Mouse (Mus musculus): ENCODE measurements around the gene F5. TPM values are rescaled to one million over a fixed set of nuclear protein-coding genes. Genes with fewer than 3 reads are reported as not detected.

The F5 gene
- total RNA-seq (2017): 1.2 and 5.4 TPM in 2 replicates

- peak; percentile 55 to 66 for ATAC-seq (replicated peaks in 1 of 2; ENCODE audit: insufficient read depth in 1 of 2, low FRiP score in 2 of 2, low TSS enrichment in 1 of 2, low read depth in 1 of 2, poor library complexity in 2 of 2, severe bottlenecking in 2 of 2)
Measured at GRCm38 (mm10) chr1:164151387-164152088, at the start of gene F5. Gene F5 (plus strand): TSS chr1:164151838.

GRCm38 (mm10) chr1:164109763-164110162 is 41.9 kb upstream of the F5 start:
- peak; percentile 46 to 82; a peak in 3 of 4 replicates for ATAC-seq (replicated peaks in 1 of 2; ENCODE audit: insufficient read depth in 1 of 2, low FRiP score in 2 of 2, low TSS enrichment in 1 of 2, low read depth in 1 of 2, poor library complexity in 2 of 2, severe bottlenecking in 2 of 2)

- no peak for ATAC-seq (replicated peaks in 1 of 2; ENCODE audit: insufficient read depth in 1 of 2, low FRiP score in 2 of 2, low TSS enrichment in 1 of 2, low read depth in 1 of 2, poor library complexity in 2 of 2, severe bottlenecking in 2 of 2)
Measured at GRCm38 (mm10) chr1:164110591-164111329, 40.9 kb upstream of the F5 start.

- no peak for ATAC-seq (replicated peaks in 1 of 2; ENCODE audit: insufficient read depth in 1 of 2, low FRiP score in 2 of 2, low TSS enrichment in 1 of 2, low read depth in 1 of 2, poor library complexity in 2 of 2, severe bottlenecking in 2 of 2)
Measured at GRCm38 (mm10) chr1:164114280-164114679, 37.4 kb upstream of the F5 start.

- peak in 1 of 2 experiments; percentile 39; a peak in 2 of 4 replicates for ATAC-seq (replicated peaks in 1 of 2; ENCODE audit: insufficient read depth in 1 of 2, low FRiP score in 2 of 2, low TSS enrichment in 1 of 2, low read depth in 1 of 2, poor library complexity in 2 of 2, severe bottlenecking in 2 of 2)
Measured at GRCm38 (mm10) chr1:164114947-164115493, 36.6 kb upstream of the F5 start, which contains the start of gene Selp. Gene Selp (plus strand): TSS chr1:164115264.

- no peak for ATAC-seq (replicated peaks in 1 of 2; ENCODE audit: insufficient read depth in 1 of 2, low FRiP score in 2 of 2, low TSS enrichment in 1 of 2, low read depth in 1 of 2, poor library complexity in 2 of 2, severe bottlenecking in 2 of 2)
Measured at GRCm38 (mm10) chr1:164115647-164116046, 36.0 kb upstream of the F5 start.

GRCm38 (mm10) chr1:164117869-164118268 is 33.8 kb upstream of the F5 start:
- no peak for ATAC-seq (replicated peaks in 1 of 2; ENCODE audit: insufficient read depth in 1 of 2, low FRiP score in 2 of 2, low TSS enrichment in 1 of 2, low read depth in 1 of 2, poor library complexity in 2 of 2, severe bottlenecking in 2 of 2)

- ATAC-seq (replicated peaks in 1 of 2; ENCODE audit: insufficient read depth in 1 of 2, low FRiP score in 2 of 2, low TSS enrichment in 1 of 2, low read depth in 1 of 2, poor library complexity in 2 of 2, severe bottlenecking in 2 of 2): no peak
Measured at GRCm38 (mm10) chr1:164119892-164120776, 31.5 kb upstream of the F5 start.

GRCm38 (mm10) chr1:164120777-164121158 is 30.9 kb upstream of the F5 start:
- ATAC-seq (replicated peaks in 1 of 2; ENCODE audit: insufficient read depth in 1 of 2, low FRiP score in 2 of 2, low TSS enrichment in 1 of 2, low read depth in 1 of 2, poor library complexity in 2 of 2, severe bottlenecking in 2 of 2): no peak

GRCm38 (mm10) chr1:164123836-164124235 is 27.8 kb upstream of the F5 start:
- no peak for ATAC-seq (replicated peaks in 1 of 2; ENCODE audit: insufficient read depth in 1 of 2, low FRiP score in 2 of 2, low TSS enrichment in 1 of 2, low read depth in 1 of 2, poor library complexity in 2 of 2, severe bottlenecking in 2 of 2)

GRCm38 (mm10) chr1:164130013-164130412 is 21.6 kb upstream of the F5 start:
- ATAC-seq (replicated peaks in 1 of 2; ENCODE audit: insufficient read depth in 1 of 2, low FRiP score in 2 of 2, low TSS enrichment in 1 of 2, low read depth in 1 of 2, poor library complexity in 2 of 2, severe bottlenecking in 2 of 2): no peak

- ATAC-seq (replicated peaks in 1 of 2; ENCODE audit: insufficient read depth in 1 of 2, low FRiP score in 2 of 2, low TSS enrichment in 1 of 2, low read depth in 1 of 2, poor library complexity in 2 of 2, severe bottlenecking in 2 of 2): no peak
Measured at GRCm38 (mm10) chr1:164132609-164133008, 19.0 kb upstream of the F5 start.

GRCm38 (mm10) chr1:164134101-164134500 is 17.5 kb upstream of the F5 start:
- no peak for ATAC-seq (replicated peaks in 1 of 2; ENCODE audit: insufficient read depth in 1 of 2, low FRiP score in 2 of 2, low TSS enrichment in 1 of 2, low read depth in 1 of 2, poor library complexity in 2 of 2, severe bottlenecking in 2 of 2)

- peak; percentile 92 to 93 for ATAC-seq (replicated peaks in 1 of 2; ENCODE audit: insufficient read depth in 1 of 2, low FRiP score in 2 of 2, low TSS enrichment in 1 of 2, low read depth in 1 of 2, poor library complexity in 2 of 2, severe bottlenecking in 2 of 2)
Measured at GRCm38 (mm10) chr1:164135360-164135759, 16.3 kb upstream of the F5 start.

- ATAC-seq (replicated peaks in 1 of 2; ENCODE audit: insufficient read depth in 1 of 2, low FRiP score in 2 of 2, low TSS enrichment in 1 of 2, low read depth in 1 of 2, poor library complexity in 2 of 2, severe bottlenecking in 2 of 2): peak; percentile 62
Measured at GRCm38 (mm10) chr1:164135960-164136359, 15.7 kb upstream of the F5 start.

GRCm38 (mm10) chr1:164136636-164137035 is 15.0 kb upstream of the F5 start:
- ATAC-seq (replicated peaks in 1 of 2; ENCODE audit: insufficient read depth in 1 of 2, low FRiP score in 2 of 2, low TSS enrichment in 1 of 2, low read depth in 1 of 2, poor library complexity in 2 of 2, severe bottlenecking in 2 of 2): no peak

GRCm38 (mm10) chr1:164138365-164139130 is 13.1 kb upstream of the F5 start:
- ATAC-seq (replicated peaks in 1 of 2; ENCODE audit: insufficient read depth in 1 of 2, low FRiP score in 2 of 2, low TSS enrichment in 1 of 2, low read depth in 1 of 2, poor library complexity in 2 of 2, severe bottlenecking in 2 of 2): peak; percentile 34 to 44; a peak in 3 of 4 replicates

All from hematopoietic stem cell, adult 5-6 weeks (primary cell).